Mouse (Mus musculus) layer of hippocampus, adult 8-10 months (tissue): ENCODE data around the gene Gm11172. TPM values are rescaled to one million over a fixed set of nuclear protein-coding genes. Genes with fewer than 3 reads are reported as not detected.
"Not testable (repeated sequence)": the region's sequence is repeated elsewhere in the genome, so short reads cannot be mapped to it uniquely, and the experiment has no call there.

Experiments
- DNase-seq, 2 experiments: peaks; one replicate each; pipeline ENCODE4 v3.0.0; 2022; ENCODE audit warnings: low spot score in 2 of 2
- total RNA-seq, 4 experiments: library from RNA; stranded (reverse); gene quantifications; 2 replicates each; pipeline ENCODE4 v1.2.4; 2022

The Gm11172 gene
- total RNA-seq, 4 experiments from 2014 or later, result not detected

- DNase-seq, result no peak
Observed at GRCm38 (mm10) chr16:10828461-10828805, 15.7 kb downstream of the Gm11172 start.

GRCm38 (mm10) chr16:10834542-10834910, 21.8 kb downstream of the Gm11172 start:
- DNase-seq, result no peak

GRCm38 (mm10) chr16:10834911-10835587, 22.3 kb downstream of the Gm11172 start, which contains the start of gene Rmi2:
Rmi2 (plus strand) TSS chr16:10835059.
- peak; percentile 65 to 72 for DNase-seq

GRCm38 (mm10) chr16:10836388-10836787, 23.7 kb downstream of the Gm11172 start:
- DNase-seq, result no peak

GRCm38 (mm10) chr16:10837250-10837649, 24.5 kb downstream of the Gm11172 start:
- DNase-seq, result no peak

GRCm38 (mm10) chr16:10837903-10838302, 25.2 kb downstream of the Gm11172 start:
- no peak for DNase-seq

- no peak for DNase-seq
Observed at GRCm38 (mm10) chr16:10838487-10839245, 26.0 kb downstream of the Gm11172 start.

GRCm38 (mm10) chr16:10840018-10840417, 27.3 kb downstream of the Gm11172 start:
- no peak for DNase-seq

GRCm38 (mm10) chr16:10842282-10842855, 29.7 kb downstream of the Gm11172 start:
- no peak for DNase-seq

- no peak for DNase-seq
Observed at GRCm38 (mm10) chr16:10843486-10844318, 31.0 kb downstream of the Gm11172 start.

GRCm38 (mm10) chr16:10844319-10844670, 31.6 kb downstream of the Gm11172 start:
- no peak for DNase-seq

GRCm38 (mm10) chr16:10845952-10846351, 33.2 kb downstream of the Gm11172 start:
- DNase-seq, result no peak

- peak; percentile 33 to 63 for DNase-seq
Observed at GRCm38 (mm10) chr16:10846503-10846902, 33.8 kb downstream of the Gm11172 start.

GRCm38 (mm10) chr16:10849965-10850861, 37.5 kb downstream of the Gm11172 start:
- DNase-seq, result peak; percentile 35 to 44

- DNase-seq, result no peak
Observed at GRCm38 (mm10) chr16:10850905-10851304, 38.2 kb downstream of the Gm11172 start.

GRCm38 (mm10) chr16:10852216-10852615, 39.5 kb downstream of the Gm11172 start:
- DNase-seq, result not testable (repeated sequence)

- DNase-seq, result no peak
Observed at GRCm38 (mm10) chr16:10859726-10860245, 47.1 kb downstream of the Gm11172 start.

- no peak for DNase-seq
Observed at GRCm38 (mm10) chr16:10861408-10861807, 48.7 kb downstream of the Gm11172 start.
